Mouse (Mus musculus) cerebellum, postnatal 36 days (tissue): ENCODE measurements around the gene Il17rc.

Experiments used
- DNase-seq, 2 experiments: peaks; one replicate each; pipeline ENCODE4 v3.0.0; 2021 to 2022; ENCODE audit warnings: mixed read lengths in 2 of 2

Gene Il17rc

GRCm38 (mm10) chr6:113457952-113458534 is 13.2 kb upstream of the Il17rc start, which contains the start of gene Il17re:
Il17re (plus strand) TSS chr6:113458484.
- no peak for DNase-seq

GRCm38 (mm10) chr6:113458635-113459034 is 12.6 kb upstream of the Il17rc start:
- DNase-seq = peak; percentile 36 to 40

GRCm38 (mm10) chr6:113464040-113464439 is 7.2 kb upstream of the Il17rc start:
- DNase-seq = no peak

- no peak for DNase-seq
Measured at GRCm38 (mm10) chr6:113465602-113466001, 5.6 kb upstream of the Il17rc start.

GRCm38 (mm10) chr6:113468512-113468911 is 2.7 kb upstream of the Il17rc start:
- DNase-seq = no peak

GRCm38 (mm10) chr6:113469021-113469420 is 2.2 kb upstream of the Il17rc start:
- DNase-seq = peak; percentile 69 to 74

- peak; percentile 78 to 82 for DNase-seq
Measured at GRCm38 (mm10) chr6:113469432-113469831, 1.8 kb upstream of the Il17rc start.

GRCm38 (mm10) chr6:113472061-113472460 is 834 bp downstream of the Il17rc start:
- no peak for DNase-seq

- DNase-seq = no peak
Measured at GRCm38 (mm10) chr6:113473246-113473645, 2.0 kb downstream of the Il17rc start.

- no peak for DNase-seq
Measured at GRCm38 (mm10) chr6:113473715-113474114, 2.5 kb downstream of the Il17rc start.

GRCm38 (mm10) chr6:113477353-113477752 is 6.1 kb downstream of the Il17rc start:
- DNase-seq = no peak

GRCm38 (mm10) chr6:113478906-113479305 is 7.7 kb downstream of the Il17rc start:
- DNase-seq = no peak

GRCm38 (mm10) chr6:113480555-113481373 is 9.5 kb downstream of the Il17rc start:
- DNase-seq = no peak

- DNase-seq = peak; percentile 62 to 65
Measured at GRCm38 (mm10) chr6:113482477-113483099, 11.4 kb downstream of the Il17rc start.

- DNase-seq = peak; percentile 95
Measured at GRCm38 (mm10) chr6:113483100-113483615, 11.9 kb downstream of the Il17rc start, which contains the start of gene Creld1. Creld1 (plus strand) TSS chr6:113483297.

GRCm38 (mm10) chr6:113483729-113484128 is 12.5 kb downstream of the Il17rc start:
- DNase-seq = peak; percentile 42 to 45

- DNase-seq = no peak
Measured at GRCm38 (mm10) chr6:113487125-113487576, 15.9 kb downstream of the Il17rc start.

GRCm38 (mm10) chr6:113489410-113489809 is 18.2 kb downstream of the Il17rc start:
- DNase-seq = peak in 1 of 2 experiments; percentile 51

- DNase-seq = no peak
Measured at GRCm38 (mm10) chr6:113492101-113492864, 21.1 kb downstream of the Il17rc start.

- DNase-seq = peak; percentile 58 to 70
Measured at GRCm38 (mm10) chr6:113494258-113494788, 23.1 kb downstream of the Il17rc start.

GRCm38 (mm10) chr6:113495071-113495675 is 23.9 kb downstream of the Il17rc start:
- no peak for DNase-seq

GRCm38 (mm10) chr6:113499346-113499745 is 28.1 kb downstream of the Il17rc start:
- no peak for DNase-seq
